Mouse (Mus musculus) layer of hippocampus, postnatal 10 days (tissue): ENCODE results near the gene Gm8005. TPM values are rescaled to one million over a fixed set of nuclear protein-coding genes. Genes with fewer than 3 reads are reported as not detected.
"Not testable (repeated sequence)": the region's sequence is repeated elsewhere in the genome, so short reads cannot be mapped to it uniquely, and the experiment has no call there.

ENCODE experiments used
- DNase-seq, 2 experiments: peaks; one replicate each; pipeline ENCODE4 v3.0.0; 2021; ENCODE audit warnings: low spot score in 2 of 2
- long read RNA-seq: library from polyadenylated mRNA; stranded (forward); transcript quantifications from one replicate; pipeline ENCODE4 v2.0.0, GENCODE M21; 2023
- total RNA-seq, 2 experiments: library from RNA; stranded (reverse); gene quantifications; 2 replicates each; pipeline ENCODE4 v1.2.3; 2021

Gene Gm8005
- total RNA-seq, result not detected
- long read RNA-seq, result 0 reads

- DNase-seq, result not testable (repeated sequence)
Measured at GRCm38 (mm10) chr14:42439573-42439972, at the start of gene Gm8005. Gm8005 (minus strand) TSS chr14:42439673.

- DNase-seq, result not testable (repeated sequence)
Measured at GRCm38 (mm10) chr14:42463581-42463980, 24.1 kb upstream of the Gm8005 start, which contains the start of gene Gm8011. Gm8011 (plus strand) TSS chr14:42463881.

Other genes with a start within 250 kb of the Gm8005 start
- 1 to 10 TPM; 2.5 to 3.3 TPM for gene Gm3573, start 248.9 kb downstream of the Gm8005 start, total RNA-seq
- not detected for gene Gm17026, start 179.6 kb downstream of the Gm8005 start, total RNA-seq
- not detected for gene Gm9611, start 142.3 kb downstream of the Gm8005 start, total RNA-seq
- gene Gm7995, start 129.5 kb downstream of the Gm8005 start, total RNA-seq, result not detected
- not detected for gene Gm8011, start 24.2 kb upstream of the Gm8005 start, total RNA-seq
- gene Gm8020, start 62.7 kb upstream of the Gm8005 start, total RNA-seq, result not detected
- not detected for gene Gm8024, start 84.6 kb upstream of the Gm8005 start, total RNA-seq
- gene Gm17124, start 160.2 kb upstream of the Gm8005 start, total RNA-seq, result not detected
- not detected for gene Gm3633, start 202.2 kb upstream of the Gm8005 start, total RNA-seq
- gene Gm10378, start 216.3 kb upstream of the Gm8005 start, total RNA-seq, result not detected